Mouse (Mus musculus): Measurements from ENCODE around the gene Prr22. TPM values are rescaled to one million over a fixed set of nuclear protein-coding genes. Genes with fewer than 3 reads are reported as not detected.

The Prr22 gene
- total and polyA plus RNA-seq, 3 experiments, result 0.15 to 1.3 (median 0.93) TPM

- Histone ChIP-seq H3K9me3 (replicated peaks; ENCODE audit: low read length) (peaks cover 7% of the 10 kb centered on the region), H3K27me3 (replicated peaks) (peaks cover 46% of the 10 kb centered on the region), H3K9ac (ENCODE audit: insufficient read depth, low read depth) (no peak overlapping the region), H3K36me3 (replicated peaks in 1 of 2; ENCODE audit: control insufficient read depth in 1 of 2, insufficient read depth in 1 of 2, low read length in 1 of 2) (no peaks in the 10 kb centered on the region), H3K79me2 (replicated peaks; ENCODE audit: control insufficient read depth, extremely low read depth, insufficient read depth, poor library complexity, severe bottlenecking) (peaks cover 8% of the 10 kb centered on the region; the same call in 1 of the 2 replicates), H3K4me2 (ENCODE audit: insufficient read depth, low read depth, poor library complexity, severe bottlenecking) (no peak overlapping the region), H3K4me1 (ENCODE audit: control insufficient read depth in 1 of 2, insufficient read depth in 2 of 2) (peaks cover 3 to 41% of the 10 kb centered on the region in 2 experiments; a peak in 3 of 4 replicates), H3K4me3 (replicated peaks in 1 of 3; ENCODE audit: low read depth in 2 of 3, low read length in 2 of 3, poor library complexity in 1 of 3) (no peak overlapping the region), H3K27ac (ENCODE audit: insufficient read depth, low read depth) (no peak overlapping the region)
- TF ChIP-seq ZMIZ1 (IDR thresholded peaks at IDR 0.05; ENCODE audit: low read depth, low read length) (no peak), CHD1 (IDR thresholded peaks at IDR 0.05; ENCODE audit: low read depth, low read length) (no peak), ELF1 (IDR thresholded peaks at IDR 0.05; ENCODE audit: low read depth, low read length) (no peak), ETS1 (conservative IDR thresholded peaks at IDR 0.05; ENCODE audit: low read depth, low read length) (no peak), E2F4 (IDR thresholded peaks at IDR 0.05; ENCODE audit: insufficient replicate concordance, low read depth, low read length) (no peak), NRF1 (IDR thresholded peaks at IDR 0.05; ENCODE audit: low read depth, low read length) (no peak), USF1 (IDR thresholded peaks at IDR 0.05; ENCODE audit: low read depth, low read length) (no peak), RAD21 (IDR thresholded peaks at IDR 0.05; ENCODE audit: low read depth, low read length) (no peak), JUN (IDR thresholded peaks at IDR 0.05; ENCODE audit: insufficient read depth, low read depth, low read length) (no peak)
- in situ Hi-C loops (cut with MboI; ENCODE audit: low pct_ligation_motif_present, low pct_unique_long_range_greater_than_20kb, low sequenced_read_pairs), result no loop called here
- dilution Hi-C loops (cut with MboI; ENCODE audit: extremely low pct_ligation_motif_present, extremely low pct_unique_long_range_greater_than_20kb, low sequenced_read_pairs), result no loop called here
- DNase-seq (ENCODE audit: extremely low read depth), result no peak
Observed at GRCm38 (mm10) chr17:56761077-56761476, 9.0 kb upstream of the Prr22 start.

- H3K36me3 ChIP-seq (replicated peaks in 1 of 2; ENCODE audit: control insufficient read depth in 1 of 2, insufficient read depth in 1 of 2, low read length in 1 of 2), result peaks cover 6 to 7% of the 10 kb centered on the region in 2 experiments
- H3K27me3 ChIP-seq (replicated peaks), result peaks cover 37% of the 10 kb centered on the region
- in situ Hi-C loops (cut with MboI; ENCODE audit: low pct_ligation_motif_present, low pct_unique_long_range_greater_than_20kb, low sequenced_read_pairs) (no loop called here), dilution Hi-C loops (cut with MboI; ENCODE audit: extremely low pct_ligation_motif_present, extremely low pct_unique_long_range_greater_than_20kb, low sequenced_read_pairs) (no loop called here)
- peak; percentile 88 for DNase-seq (ENCODE audit: extremely low read depth)
- peak overlapping the region; percentile 45 to 54 (median 53) for H3K4me3 ChIP-seq (replicated peaks in 1 of 3; ENCODE audit: low read depth in 2 of 3, low read length in 2 of 3, poor library complexity in 1 of 3)
- H3K9me3 ChIP-seq (replicated peaks; ENCODE audit: low read length), result peaks cover 7% of the 10 kb centered on the region
- peaks cover 3 to 38% of the 10 kb centered on the region in 2 experiments; a peak in 3 of 4 replicates for H3K4me1 ChIP-seq (ENCODE audit: control insufficient read depth in 1 of 2, insufficient read depth in 2 of 2)
- peak overlapping the region; percentile 28; the same call in 1 of the 2 replicates for H3K9ac ChIP-seq (ENCODE audit: insufficient read depth, low read depth)
- H3K4me2 ChIP-seq (ENCODE audit: insufficient read depth, low read depth, poor library complexity, severe bottlenecking), result peak overlapping the region; percentile 59
- no peak overlapping the region for H3K27ac ChIP-seq (ENCODE audit: insufficient read depth, low read depth)
- H3K79me2 ChIP-seq (replicated peaks; ENCODE audit: control insufficient read depth, extremely low read depth, insufficient read depth, poor library complexity, severe bottlenecking), result peaks cover 8% of the 10 kb centered on the region
- no peak for TF ChIP-seq USF2 (conservative IDR thresholded peaks at IDR 0.05; ENCODE audit: low read depth, low read length)
- no peak for TF ChIP-seq EP300 (IDR thresholded peaks at IDR 0.05; ENCODE audit: low read length)
- no peak for TF ChIP-seq MAFK (IDR thresholded peaks at IDR 0.05; ENCODE audit: insufficient replicate concordance, low read length)
- no peak for TF ChIP-seq POLR2AphosphoS2 (IDR thresholded peaks at IDR 0.05; ENCODE audit: low read depth, low read length)
- no peak for TF ChIP-seq BHLHE40 (IDR thresholded peaks at IDR 0.05; ENCODE audit: low read depth, low read length)
- no peak for TF ChIP-seq ETS1 (conservative IDR thresholded peaks at IDR 0.05; ENCODE audit: low read depth, low read length)
- TF ChIP-seq RCOR1 (conservative IDR thresholded peaks at IDR 0.05; ENCODE audit: low read depth, low read length), result no peak
- TF ChIP-seq KAT2A (IDR thresholded peaks at IDR 0.05; ENCODE audit: insufficient replicate concordance, low read length), result no peak
- no peak for TF ChIP-seq TBP (conservative IDR thresholded peaks at IDR 0.05; ENCODE audit: low read depth, low read length)
- no peak for TF ChIP-seq ZKSCAN1 (IDR thresholded peaks at IDR 0.05; ENCODE audit: borderline replicate concordance, low read depth, low read length)
- TF ChIP-seq ZMIZ1 (IDR thresholded peaks at IDR 0.05; ENCODE audit: low read depth, low read length), result no peak
- TF ChIP-seq MXI1 (IDR thresholded peaks at IDR 0.05; ENCODE audit: low read depth, low read length), result no peak
- TF ChIP-seq MAZ (IDR thresholded peaks at IDR 0.05; ENCODE audit: low read depth, low read length), result peak; percentile 34; the same call in 1 of the 2 replicates
- TF ChIP-seq CHD2 (IDR thresholded peaks at IDR 0.05; ENCODE audit: low read length), result peak; percentile 83
- no peak for TF ChIP-seq SMC3 (IDR thresholded peaks at IDR 0.05; ENCODE audit: low read depth, low read length)
- TF ChIP-seq GABPA (IDR thresholded peaks at IDR 0.05; ENCODE audit: insufficient replicate concordance, low read depth, low read length), result no peak
- no peak; the same call in 1 of the 2 replicates for TF ChIP-seq HCFC1 (IDR thresholded peaks at IDR 0.05; ENCODE audit: low read depth, low read length)
- no peak for TF ChIP-seq CTCF (conservative IDR thresholded peaks at IDR 0.05 in 1 of 2, IDR thresholded peaks at IDR 0.05 in 1 of 2; ENCODE audit: low read depth in 2 of 2, low read length in 2 of 2)
- TF ChIP-seq NELFE (IDR thresholded peaks at IDR 0.05; ENCODE audit: low read depth, low read length), result peak; percentile 34; the same call in 1 of the 2 replicates
- TF ChIP-seq USF1 (IDR thresholded peaks at IDR 0.05; ENCODE audit: low read depth, low read length), result no peak
- no peak for TF ChIP-seq RAD21 (IDR thresholded peaks at IDR 0.05; ENCODE audit: low read depth, low read length)
- peak; percentile 90 for TF ChIP-seq NRF1 (IDR thresholded peaks at IDR 0.05; ENCODE audit: low read depth, low read length)
- TF ChIP-seq SIN3A (IDR thresholded peaks at IDR 0.05; ENCODE audit: low read length), result no peak
- no peak for TF ChIP-seq ZNF384 (IDR thresholded peaks at IDR 0.05; ENCODE audit: low read depth, low read length)
- peak; percentile 40; the same call in 1 of the 2 replicates for TF ChIP-seq TCF12 (IDR thresholded peaks at IDR 0.05; ENCODE audit: low read depth, low read length)
- no peak for TF ChIP-seq ZC3H11A (IDR thresholded peaks at IDR 0.05; ENCODE audit: low read depth, low read length)
- 0 out of 2 replicates have a peak, but pooled peaks have one; percentile 33 for TF ChIP-seq ELF1 (IDR thresholded peaks at IDR 0.05; ENCODE audit: low read depth, low read length)
- no peak for TF ChIP-seq E2F4 (IDR thresholded peaks at IDR 0.05; ENCODE audit: insufficient replicate concordance, low read depth, low read length)
- TF ChIP-seq UBTF (IDR thresholded peaks at IDR 0.05; ENCODE audit: low read depth, low read length), result no peak
Observed at GRCm38 (mm10) chr17:56761991-56762410, 8.0 kb upstream of the Prr22 start.
